Mouse (Mus musculus) Muller cell, postnatal 12 days (primary cell): ENCODE data around the gene Gm28038.

ENCODE experiments used
- DNase-seq: peaks from one replicate; pipeline ENCODE4 v3.0.0-alpha.2; 2015; ENCODE audit errors: inconsistent ontology term

Gm28038 gene

DNA sequence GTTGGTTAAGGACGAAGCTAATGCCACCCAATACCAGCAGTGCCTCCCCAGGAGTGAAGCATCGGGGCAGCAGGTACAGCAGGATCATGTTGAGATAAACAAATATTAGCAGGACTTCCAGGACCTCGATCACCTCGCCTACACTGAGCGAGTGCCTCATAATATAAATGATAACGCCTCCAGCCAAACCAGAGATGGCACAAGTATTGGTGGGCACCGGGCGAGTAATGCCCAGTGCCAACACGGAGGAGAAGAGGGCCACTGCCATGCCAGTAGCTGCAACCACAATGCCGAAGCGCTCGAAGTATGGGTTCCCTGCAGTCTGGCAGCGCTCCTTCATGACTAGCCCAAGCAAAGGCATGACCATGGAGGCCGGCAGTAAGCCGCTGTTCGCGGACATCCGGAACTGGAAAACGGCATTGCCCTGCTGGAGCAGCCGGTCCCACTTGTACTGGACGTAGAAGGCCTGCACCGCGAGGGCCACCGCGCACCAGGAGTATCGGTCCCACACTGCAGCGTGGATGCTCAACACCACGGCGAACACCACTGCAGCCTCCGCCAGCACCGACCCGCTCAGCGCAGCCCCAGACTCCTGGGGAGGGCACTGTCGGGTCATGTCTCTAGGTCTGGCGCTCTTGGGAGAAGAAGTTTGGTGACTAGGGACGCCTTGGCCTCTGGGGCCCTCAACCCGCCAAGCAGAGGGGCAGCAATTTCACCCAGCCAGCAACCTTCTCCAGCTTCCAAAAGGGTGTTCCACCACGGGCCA lies 4.8 kb downstream of the Gm28038 start:
- DNase-seq, result no peak

DNA sequence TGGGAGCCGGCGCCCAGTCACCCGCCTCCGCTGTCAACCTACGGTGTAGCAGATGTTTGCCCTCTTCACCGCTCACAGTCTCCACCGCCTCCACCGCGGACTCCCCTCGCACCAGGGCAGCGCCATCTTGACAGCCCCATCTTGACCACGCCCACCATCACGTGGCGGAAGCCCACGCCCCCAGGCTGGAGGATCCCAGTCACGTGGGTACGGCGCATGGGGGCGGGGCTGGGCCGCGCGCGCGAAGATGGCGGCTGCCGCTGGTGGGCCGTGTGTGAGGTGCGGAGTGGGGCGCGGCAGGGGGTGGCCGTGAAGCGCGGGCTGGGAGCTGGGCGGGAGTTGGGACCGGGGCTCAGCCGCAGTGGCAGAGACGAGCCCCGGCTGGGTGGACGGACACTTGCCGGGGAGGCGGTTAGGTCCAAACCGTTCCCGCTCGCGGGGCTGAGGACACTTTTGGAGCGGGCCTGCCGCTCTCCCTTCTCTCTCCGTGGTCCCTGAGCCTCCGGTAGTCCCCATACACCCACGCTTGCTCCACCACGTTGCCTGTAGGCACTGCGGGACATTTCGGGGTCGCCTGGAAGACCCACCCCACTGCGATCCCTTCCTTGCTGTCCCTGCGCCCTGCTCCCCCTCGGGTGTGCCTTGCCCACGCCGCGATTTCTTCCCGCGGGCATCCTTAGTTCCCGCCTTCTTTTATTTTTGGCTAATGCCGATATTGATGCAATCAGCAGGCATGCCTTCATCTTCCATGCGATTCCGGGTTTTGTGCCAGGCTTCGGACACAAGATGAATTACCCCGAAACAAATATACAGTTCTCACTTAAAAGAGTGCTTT lies 5.6 kb downstream of the Gm28038 start, which contains the start of the genes Dolk and Nup188:
TSS of gene Dolk (minus strand) at position 143 of the 835 bp plus-strand sequence.
TSS of gene Nup188 (plus strand) at position 206 of the 835 bp plus-strand sequence.
- peak; percentile 97 for DNase-seq

DNA sequence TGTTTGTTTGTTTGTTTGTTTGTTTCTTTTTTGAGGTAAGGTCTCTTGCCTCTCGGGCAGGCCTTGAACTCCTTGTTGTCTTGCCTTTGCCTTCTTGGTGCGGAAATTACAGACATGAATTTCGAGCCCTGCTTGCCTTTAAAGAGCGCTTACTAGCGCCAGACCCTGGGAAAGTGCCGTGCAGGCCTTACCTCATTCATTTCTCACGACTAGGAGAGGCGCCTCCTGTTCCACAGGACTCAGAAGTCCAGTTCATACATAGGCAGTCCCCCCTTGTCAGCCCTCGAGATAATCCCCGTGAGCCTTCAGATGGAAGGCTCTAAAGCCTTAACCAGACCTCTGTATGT lies 6.2 kb downstream of the Gm28038 start:
- DNase-seq, result no peak

DNA sequence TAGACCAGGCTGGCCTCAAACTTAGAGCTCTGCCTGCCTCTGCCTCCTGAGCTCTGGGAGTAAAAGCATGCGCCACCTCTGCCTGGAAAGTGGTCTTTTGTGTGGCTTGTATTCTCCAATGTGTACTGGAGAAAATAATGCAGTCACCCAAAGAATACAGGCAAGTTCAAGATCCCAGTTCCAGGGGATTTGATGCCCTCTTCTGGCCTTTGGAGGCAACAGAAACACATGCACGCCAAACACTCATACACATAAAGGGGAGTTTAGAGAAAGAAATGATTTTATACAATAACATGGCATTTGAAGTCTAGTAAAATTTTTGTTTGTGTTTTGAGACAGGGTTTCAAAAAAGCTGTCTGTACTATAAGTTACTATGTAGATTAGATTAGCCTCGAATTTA lies 18.7 kb downstream of the Gm28038 start:
- no peak for DNase-seq

DNA sequence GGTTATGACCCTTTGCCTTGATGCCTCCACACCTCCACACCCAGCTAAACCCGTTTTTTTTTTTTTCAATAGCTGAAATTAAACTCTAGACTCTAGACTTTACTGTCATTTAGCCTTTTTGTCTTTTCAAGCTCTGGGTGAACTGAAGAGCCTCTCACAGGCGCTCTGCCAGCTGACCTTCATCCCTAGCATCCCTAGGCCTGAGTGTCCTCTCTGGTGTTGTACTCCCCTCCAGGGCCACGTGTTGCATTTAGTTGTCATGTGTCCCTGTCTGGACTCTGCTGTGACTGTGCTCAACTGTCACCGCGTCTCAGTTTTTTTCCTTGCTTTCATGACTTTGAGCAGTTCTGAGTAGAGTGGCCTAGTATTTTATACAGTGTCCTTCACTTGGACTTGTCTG lies 19.1 kb downstream of the Gm28038 start:
- no peak for DNase-seq

DNA sequence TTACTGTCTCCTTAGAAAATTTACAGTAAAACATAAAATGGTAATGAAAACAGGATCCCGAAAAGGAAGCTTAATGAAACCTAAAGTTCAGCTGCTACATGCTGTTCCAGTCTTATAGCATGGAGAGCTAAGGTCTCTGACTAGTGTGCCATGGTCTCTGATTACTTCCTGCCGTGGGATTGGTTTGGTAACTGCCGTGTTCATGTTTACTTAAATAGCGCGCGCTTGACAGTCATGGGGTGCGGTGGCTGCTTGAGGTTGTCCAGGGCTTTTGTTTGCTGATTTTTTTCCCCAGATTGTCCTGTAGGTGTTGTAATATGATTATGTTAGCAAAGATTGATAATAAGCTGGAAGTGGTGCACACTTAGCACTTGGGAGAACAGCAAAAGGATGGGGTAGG lies 25.2 kb downstream of the Gm28038 start:
- DNase-seq, result no peak

DNA sequence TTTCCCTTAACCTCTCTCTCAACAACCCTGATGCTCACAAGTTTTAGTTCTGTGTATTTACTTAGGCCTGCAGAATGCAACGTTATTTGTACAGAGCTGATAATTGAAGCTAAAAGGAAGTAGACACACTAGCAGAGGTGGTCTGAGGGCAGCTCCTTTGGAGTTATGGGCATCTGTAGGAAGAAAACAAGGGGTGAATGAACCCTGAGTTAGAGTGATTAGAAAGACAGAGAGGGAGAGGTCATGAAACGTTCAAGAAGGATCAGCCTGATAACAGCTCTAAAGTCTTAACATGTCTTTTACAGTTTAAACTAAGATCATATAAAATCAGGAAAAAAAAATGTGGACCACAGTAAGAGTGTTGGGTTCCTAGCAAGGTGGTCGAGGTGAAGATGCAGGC lies 28.5 kb downstream of the Gm28038 start:
- DNase-seq, result no peak

DNA sequence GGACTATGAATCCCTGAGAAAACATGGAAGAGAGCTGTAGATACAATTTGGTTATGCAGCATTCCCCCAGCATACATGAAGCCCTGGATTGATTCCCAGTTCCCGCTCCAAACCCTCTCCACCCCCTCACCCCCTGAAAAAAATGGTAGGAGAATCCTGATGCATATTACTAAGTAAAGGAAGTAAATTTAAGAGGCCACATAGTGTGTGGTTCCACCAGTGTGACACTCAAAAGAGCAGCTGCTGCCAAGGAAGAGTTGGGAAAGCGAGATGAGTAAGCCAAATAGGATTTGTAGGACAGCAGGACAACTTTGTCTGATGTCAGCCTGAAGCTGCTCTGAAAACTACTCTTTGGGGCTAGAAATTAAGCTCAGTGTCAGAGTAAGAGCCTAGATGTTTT lies 30.6 kb downstream of the Gm28038 start:
- peak; percentile 3 for DNase-seq

DNA sequence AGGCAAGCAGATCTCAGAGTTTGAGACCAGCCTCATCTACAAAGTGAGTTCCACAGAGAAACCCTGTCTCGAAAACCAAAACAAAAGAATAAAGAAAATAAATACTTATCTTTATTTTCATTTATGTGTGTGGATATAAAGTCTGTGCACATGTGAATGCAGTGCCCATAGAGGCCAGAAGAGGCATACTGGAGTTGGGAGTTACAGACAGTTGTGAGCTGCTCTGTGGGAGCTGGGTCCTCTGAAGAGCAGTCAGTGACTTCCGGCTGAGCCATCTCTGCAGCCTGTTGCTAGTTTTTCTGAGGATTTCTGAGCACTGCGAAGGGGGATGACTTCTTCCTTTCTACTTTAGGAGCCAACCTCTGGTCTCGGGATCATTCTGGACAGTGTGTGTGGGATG lies 35.3 kb downstream of the Gm28038 start:
- no peak for DNase-seq

DNA sequence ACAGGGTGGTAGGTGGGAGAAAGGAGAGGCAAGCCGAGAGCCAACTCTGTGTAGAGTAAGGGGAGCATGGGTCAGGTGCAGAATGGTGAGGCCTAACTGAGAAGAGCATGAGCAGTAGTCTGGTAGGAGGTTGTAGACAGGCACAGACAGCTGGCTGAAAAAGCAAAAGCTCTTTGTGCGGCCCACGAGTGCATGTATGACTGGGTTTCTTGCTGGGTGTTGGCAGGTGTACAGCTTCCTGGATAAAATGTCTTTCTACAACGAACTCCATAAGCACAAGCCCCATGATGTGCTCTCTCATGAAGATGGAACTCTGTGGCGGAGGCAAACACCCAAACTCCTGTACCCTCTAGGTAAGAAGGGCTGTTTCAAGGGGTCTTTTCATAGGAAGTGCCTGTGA lies 36.1 kb downstream of the Gm28038 start:
- no peak for DNase-seq

DNA sequence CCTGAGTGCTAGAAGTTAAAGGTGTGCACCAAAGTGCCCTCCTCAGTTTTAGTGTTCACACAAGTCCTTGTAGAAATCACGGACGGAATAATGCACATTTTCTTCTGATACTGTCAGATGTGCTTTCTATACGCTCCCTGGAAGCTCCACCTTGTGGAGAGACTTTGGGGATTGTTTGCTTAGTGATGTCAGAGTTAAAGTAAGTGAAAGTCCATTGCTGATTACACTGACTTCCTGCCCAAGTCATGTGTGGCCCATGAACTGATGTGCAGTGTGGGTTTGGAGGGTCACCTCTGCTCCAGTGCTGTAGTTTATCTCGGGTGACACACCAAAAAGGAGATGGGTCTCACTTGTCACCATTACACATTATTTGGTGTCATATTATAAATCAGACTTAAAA lies 38.4 kb downstream of the Gm28038 start:
- no peak for DNase-seq

DNA sequence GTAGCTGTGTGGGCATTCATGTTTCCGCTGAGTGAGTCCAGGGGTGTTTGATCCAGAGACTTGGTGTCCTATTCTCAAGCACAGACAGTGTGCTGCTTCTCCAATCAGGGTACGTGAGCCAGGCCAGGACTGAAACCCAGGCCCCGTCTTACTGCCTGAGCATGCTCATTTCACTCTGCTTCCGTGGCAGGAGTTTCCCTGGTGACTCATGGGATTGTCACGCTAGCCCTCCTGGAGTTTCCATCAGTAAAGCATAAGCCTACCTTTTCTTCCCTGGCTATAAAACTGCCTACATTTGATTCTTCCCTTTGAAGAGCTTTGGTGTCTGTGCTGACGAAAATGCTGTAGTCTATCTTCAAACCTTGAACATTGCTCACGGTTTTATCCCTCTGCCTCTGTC lies 42.3 kb downstream of the Gm28038 start:
- no peak for DNase-seq

DNA sequence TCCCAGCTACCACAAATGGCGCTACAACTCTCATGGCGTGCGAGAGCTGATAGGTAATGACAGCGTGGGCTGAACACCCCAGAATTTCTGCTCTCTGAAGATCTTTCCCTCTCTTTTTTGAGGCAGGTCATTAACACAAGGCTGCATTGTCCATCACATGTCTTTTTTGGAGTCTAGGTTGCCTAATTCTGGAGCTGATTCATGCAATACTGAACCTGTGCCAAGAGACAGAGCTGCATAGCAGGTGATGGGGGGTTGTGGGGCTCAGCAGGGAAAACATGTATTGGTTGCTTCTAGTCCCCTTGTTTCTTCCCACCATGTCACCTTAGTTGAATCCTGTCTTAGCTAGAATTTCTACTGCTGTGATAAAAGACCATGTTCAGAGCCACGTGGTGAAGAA lies 44.5 kb downstream of the Gm28038 start:
- no peak for DNase-seq

DNA sequence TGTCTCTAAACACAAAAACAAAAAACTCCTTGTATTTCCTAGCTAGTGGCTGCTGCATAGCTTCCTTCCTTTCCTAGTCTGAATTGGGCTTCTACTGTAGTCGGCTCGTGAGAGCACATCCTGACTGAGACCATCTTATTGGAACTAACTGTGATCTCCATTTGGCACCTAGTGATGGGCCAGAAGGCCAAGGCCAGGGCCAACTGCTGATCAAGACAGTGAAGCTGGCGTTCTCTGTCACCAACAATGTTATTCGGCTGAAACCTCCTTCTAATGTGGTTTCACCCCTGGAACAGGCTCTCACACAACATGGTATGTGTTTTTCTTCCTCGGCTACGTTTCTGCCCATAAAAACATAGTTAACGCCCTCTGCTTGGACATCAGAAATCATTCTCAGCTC lies 46.4 kb downstream of the Gm28038 start:
- no peak for DNase-seq

DNA sequence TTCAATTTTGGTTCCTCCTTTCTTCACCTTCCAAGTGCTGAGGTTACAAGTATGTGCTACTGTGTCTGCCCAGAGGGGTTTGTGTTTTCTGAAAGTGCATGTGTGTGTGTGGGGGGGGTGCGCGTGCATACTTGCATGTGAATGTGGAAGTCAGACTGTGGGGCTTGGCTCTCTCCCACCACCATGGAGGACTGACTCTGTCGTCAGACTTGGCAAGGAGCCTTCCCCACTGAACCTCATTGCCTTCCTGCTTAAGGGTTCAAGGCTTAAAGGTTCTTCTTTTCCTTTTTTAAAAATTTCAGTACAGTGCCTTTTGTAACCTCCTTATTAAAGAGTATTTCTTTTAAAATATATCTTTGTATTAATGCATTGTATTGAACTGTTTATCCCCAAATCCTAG lies 47.9 kb downstream of the Gm28038 start:
- DNase-seq, result no peak

DNA sequence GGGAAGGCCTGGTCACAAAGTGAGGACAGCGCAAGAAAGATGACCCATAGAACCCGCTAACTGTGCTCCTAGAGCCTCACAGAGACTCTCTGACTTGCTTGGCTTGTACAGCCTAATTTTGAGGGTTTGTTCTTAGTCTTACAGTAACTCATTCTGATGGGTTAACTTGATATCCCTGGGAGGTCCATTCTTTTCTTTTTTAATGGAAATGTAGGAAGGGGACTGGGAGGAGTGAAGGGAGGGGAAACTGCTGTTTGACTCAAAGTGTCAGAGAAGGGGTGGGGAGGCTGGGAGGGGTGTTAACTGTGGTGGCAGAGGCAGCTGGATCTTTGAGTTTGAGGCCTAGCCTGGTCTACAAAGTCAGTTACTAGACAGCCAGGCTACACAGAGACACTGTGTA lies 54.5 kb downstream of the Gm28038 start:
- DNase-seq, result no peak

DNA sequence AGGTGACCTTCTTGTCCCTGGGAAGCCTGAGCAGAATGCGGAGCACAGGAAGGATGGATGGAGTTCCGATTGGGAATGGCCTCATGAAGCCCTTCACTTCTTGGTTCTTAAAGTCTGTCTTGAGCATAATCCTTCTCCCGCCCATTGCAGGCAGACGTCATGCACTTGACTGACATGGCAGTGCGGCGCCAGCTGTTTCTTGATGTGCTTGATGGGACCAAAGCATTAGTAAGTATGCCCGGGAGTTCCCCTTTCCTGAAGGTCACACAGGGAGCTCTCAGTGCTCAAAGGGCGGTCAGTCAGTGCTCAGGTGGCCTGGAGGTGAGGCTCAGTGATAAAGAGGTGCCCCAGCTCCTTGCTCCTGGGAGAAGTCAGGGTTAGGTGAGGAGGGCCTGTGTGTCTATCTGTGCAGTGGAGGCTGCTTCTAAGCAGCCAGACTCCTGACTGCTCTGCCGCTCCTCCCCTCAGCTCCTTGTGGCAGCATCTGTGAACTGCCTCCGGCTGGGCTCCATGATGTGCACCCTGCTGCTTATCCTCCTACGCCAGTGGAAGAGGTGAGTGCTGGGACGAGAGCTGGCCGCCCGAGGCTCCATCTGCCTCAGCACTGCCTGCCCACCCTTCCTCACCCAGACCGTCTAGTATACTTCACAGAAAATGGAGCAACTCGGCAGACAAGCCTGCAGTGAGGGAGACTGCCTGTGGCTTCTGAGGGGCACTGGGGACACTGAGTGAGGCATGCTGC lies 55.5 kb downstream of the Gm28038 start:
- DNase-seq, result no peak

DNA sequence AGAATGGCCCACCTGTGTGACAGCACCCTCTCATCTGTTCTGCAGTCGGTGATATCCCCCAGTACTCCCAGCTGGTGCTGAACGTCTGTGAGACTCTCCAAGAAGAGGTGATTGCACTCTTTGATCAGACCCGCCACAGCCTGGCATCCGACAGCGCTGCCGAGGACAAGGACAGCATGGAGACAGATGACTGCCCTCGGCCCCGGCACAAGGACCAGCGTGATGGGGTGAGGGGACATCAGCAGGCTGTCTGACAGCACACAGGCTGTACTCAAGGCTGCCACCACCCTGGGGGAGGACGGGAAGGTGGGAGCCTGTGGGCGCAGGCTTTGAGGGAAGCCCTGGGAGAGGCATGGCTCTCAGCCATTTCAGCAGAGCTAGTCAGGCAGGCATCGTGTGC lies 56.3 kb downstream of the Gm28038 start:
- DNase-seq, result no peak

DNA sequence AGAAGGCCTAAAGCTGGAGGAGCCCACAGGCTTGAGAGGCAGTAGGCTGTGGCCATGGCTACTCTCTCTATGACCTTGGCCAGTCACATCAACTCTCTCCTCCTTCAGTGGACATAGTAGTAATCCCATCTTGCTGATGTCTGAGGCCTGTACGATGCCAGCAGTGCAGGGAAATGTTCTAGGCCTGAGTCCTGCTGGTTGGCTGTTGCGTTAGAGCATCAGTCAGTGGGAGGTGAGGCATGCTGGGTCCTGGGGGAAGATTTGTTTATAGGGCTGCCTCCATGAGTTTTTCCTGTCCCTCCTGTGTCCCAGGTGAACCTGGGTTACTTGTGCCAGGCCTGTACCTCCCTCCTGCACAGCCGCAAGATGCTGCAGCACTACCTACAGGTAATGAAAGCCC lies 61.2 kb downstream of the Gm28038 start:
- DNase-seq, result no peak

DNA sequence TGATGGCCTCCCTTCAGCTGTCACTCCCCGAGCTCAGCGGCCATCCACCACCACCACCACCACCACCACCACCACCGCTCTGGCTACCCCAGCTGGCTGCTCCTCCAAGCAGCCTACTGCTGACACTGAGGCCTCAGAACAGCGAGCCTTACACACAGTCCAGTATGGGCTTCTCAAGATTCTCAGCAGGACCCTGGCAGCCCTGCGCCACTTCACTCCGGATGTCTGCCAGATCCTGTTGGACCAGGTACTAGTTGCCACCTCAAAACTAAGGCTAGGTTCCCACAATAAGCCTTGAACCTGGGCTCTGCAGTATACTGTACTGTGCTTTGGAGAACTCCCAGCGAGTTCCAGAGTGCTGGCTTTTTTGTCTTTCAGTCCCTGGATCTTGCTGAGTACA lies 61.7 kb downstream of the Gm28038 start:
- DNase-seq, result no peak

DNA sequence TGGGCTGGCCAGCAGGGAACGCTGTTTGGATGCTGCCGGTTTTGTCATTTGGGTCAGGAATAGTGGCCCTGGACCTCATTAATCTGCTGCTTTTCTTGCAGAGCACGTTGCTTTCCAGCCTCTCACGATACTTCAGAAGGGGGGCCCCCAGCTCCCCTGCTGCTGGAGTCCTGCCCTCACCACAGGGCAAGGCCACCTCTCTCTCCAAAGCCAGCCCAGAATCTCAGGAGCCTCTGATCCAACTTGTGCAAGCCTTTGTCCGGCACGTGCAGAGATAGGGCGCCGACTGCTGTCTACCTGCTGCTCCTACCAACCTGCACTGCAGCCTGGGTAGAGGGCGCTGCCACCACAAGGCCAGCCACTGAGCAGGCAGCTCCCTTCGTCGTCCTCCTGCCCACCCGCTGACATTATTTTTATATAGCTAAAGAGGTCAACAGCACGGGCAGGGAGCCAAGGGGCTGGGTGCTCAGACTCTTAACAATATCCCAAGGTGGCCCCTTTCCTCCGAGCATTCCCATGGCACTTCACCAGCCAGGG lies 62.8 kb downstream of the Gm28038 start:
- no peak for DNase-seq

DNA sequence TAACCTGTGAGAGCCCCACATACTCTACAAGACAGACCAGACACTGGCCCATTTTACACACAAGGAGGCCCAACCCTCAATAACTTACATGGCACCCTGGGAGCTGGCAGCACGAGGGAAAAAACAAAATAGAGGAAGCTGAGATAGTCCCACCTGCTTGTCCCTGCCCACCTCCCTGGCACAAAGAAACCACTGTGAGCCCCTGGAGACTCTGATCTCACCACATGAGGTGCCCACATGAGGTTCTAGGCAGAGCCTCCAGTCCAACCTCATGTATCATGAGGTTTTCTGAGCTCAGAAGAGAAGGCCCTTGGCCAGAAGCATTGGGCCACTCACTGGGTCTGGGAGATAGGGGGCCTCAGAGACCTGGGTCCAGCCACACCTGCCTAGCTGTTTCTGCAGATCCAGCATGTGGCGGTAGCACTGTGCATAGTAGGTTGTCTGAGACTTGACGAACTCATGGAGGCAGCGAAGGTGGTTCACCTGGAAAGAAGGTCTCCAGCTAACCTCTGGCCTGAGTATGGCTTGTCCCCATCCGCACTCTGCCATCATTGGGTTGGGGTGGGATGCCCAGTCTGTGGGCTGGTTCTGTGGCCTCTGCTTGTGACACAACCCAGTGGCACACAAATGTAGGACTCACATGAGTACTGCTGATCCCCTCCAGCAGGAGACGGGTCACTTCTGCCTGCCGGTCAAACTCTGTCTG lies 65.3 kb downstream of the Gm28038 start:
- DNase-seq, result no peak
